Mouse (Mus musculus): ENCODE data around the gene Ppp1r36.
A peak's percentile ranks its signal among the peaks of the same experiment; 100 is the strongest.

DNA sequence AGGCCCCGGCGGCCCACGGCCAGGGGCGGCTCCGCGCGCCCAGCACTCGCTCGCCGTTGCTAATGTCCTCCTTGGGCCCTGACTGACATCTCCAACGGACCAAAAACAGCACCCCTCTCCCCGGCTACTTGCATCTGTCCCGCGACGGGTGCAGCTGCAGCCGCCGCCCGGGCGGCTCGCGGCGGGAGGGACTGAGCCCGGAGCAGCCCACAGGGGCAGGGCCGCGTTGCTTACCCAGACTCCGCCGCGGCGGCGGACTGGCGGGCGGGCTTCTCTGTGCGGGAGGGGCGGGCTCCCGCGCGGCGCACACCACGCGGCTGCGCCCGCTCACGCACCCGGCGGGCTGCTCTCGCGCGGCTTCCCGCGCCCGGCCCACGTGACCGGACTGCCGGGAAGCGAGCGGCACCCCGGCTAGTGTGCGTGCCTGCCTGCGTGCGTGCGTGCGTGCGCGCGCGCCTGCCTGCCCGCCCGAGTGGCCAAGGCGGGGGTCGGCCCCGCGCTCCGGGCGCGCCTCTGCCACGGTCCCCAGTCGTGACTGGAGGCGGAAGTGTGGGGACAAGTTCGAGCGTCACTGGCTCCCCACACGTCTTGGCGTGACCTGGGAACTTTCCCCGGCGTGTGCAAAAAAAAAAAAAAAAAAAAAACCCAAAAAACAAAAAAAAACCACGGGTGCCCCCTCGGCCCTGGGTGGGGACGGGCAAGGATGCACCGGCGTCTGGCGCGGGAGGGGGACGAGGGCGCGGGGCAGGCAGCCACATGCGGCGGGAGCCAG, 47.9 kb upstream of the Ppp1r36 start, which contains the start of gene Zbtb25:
- TF ChIP-seq CTCF (IDR thresholded peaks at IDR 0.05; ENCODE audit: extremely low read depth, insufficient read depth, insufficient read length, insufficient replicate concordance) (no peak), POLR2A (IDR thresholded peaks at IDR 0.05; ENCODE audit: low read depth, low read length) (peak; percentile 56)
